Mouse (Mus musculus): ENCODE results near the gene Mns1.
A peak's percentile ranks its signal among the peaks of the same experiment; 100 is the strongest.

The Mns1 gene

GRCm38 (mm10) chr9:72477306-72477705 is 39.5 kb downstream of the Mns1 start:
- DNase-seq, result no peak

GRCm38 (mm10) chr9:72479276-72479675 is 41.5 kb downstream of the Mns1 start:
- no peak for DNase-seq

DNA sequence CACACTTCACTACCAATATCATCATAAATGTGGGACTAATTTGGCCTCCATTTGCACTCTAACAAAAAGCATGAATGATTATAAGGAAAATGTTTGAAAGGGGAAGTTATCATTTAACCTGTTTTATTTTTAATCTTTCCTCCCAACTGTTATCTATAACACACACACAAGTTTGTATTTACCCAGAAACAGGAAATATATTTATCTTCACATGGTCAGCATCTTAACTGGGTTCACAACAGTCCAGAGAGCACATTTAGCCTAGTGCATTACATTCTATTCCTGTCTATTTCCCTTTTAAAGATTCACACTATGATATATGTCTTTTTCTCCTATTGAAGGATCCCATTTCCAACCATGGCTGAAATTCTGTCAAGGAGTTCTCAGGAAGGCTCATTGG is 50.7 kb downstream of the Mns1 start:
- no peak for DNase-seq

DNA sequence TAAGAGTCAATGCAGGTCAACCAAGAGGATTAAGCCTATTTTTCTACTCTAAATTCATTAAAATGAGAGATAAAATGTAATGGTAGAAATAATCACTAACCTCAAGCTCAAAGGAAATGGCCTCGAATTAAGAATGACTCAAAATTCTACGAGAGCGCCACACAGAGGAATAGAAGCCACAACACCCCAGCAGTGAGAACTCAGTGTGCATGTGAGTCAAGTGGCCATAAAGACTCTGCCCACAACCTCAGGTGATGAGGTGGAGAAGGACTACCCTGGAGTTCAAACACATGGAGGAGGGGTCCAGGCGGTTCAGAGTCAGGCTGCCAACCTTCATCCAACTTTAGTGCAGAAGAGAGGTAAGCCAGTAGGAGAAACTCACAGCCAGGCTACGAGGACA is 51.3 kb downstream of the Mns1 start:
- no peak for DNase-seq

DNA sequence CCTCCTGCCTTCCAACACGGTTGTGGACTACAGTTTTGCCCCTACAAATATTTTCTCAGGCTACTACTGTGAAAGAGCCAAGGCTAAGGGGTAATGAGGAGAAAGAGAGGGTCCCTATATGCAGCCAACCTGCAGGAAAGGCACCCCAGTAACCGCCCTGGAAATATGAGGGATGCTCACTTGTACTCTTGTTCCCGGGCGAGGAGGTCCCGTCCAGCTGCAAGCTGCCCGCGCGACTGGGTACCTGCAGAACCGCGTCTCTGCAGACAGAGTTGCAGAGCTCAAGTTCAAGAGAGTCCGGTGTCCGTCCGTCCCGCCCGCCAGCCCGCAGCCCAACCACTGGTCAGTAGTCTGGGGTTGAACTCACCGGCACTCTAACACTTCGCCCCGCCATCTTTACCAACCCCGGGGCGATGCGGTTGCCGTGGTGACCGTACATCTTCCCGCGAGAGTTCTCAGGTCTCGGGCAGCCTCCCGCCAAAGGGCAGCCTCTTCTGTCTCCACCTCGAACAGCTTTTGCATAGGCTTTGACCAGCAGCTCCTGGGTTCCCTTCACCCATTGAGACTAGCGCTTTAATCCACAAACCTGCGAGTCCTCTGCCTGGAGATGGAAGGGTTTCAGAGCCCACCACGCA is 53.9 kb downstream of the Mns1 start:
- peak; percentile 92 to 96 for DNase-seq

GRCm38 (mm10) chr9:72492194-72492565 is 54.4 kb downstream of the Mns1 start, which contains the start of gene Tex9:
Gene Tex9, minus strand, starts transcription at chr9:72492212.
- no peak for DNase-seq

- DNase-seq, result no peak
Measured at GRCm38 (mm10) chr9:72493465-72493864, 55.7 kb downstream of the Mns1 start.

DNA sequence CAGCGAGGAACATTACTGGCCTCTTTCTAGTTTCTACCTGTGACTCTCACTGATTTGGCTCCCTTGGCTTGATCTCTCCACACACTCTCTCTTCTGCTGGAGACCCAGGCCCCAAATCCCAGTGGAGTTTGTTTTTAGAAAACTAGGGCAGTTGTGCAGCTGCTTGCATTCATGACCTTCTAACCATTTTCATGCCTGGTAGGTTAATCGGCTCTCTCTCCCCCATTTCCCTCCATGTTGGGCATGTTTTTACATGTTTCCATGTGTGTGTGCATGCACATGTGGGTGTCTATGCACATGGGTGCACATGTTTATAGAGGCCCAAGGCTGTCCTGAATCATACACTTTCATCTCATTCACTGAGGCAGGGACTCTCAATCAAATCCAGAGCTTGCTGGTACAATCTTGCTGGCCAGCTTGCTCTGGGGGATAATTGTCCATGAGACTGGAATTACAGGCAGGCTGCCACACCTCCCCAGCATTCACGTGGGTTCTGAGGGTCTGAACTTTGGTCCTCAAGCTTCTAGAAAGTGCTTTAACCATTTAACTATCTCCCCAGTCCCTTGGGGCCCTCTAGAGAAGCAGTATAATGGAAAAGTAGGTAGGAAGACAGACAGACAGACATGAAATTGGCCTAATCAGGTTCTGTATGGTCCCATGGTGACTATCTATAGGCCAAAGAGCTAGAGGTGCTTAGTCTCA is 56.3 kb downstream of the Mns1 start:
- DNase-seq, result peak in 1 of 2 experiments; percentile 27

- no peak for DNase-seq
Measured at GRCm38 (mm10) chr9:72496691-72497090, 58.9 kb downstream of the Mns1 start.

- no peak for DNase-seq
Measured at GRCm38 (mm10) chr9:72497171-72497570, 59.4 kb downstream of the Mns1 start.
